Mouse (Mus musculus) heart, postnatal 0 days (tissue): ENCODE results near the gene Nop2.
A peak's percentile ranks its signal among the peaks of the same experiment; 100 is the strongest.

ENCODE experiments used
- CTCF ChIP-seq: IDR thresholded peaks from 2 replicates; pipeline ENCODE4 v1.5.1; 2016; ENCODE audit warnings: antibody characterized with exemption, control low read depth, low read depth
- EP300 ChIP-seq: IDR thresholded peaks from 2 replicates; pipeline ENCODE4 v1.6.1; 2016; ENCODE audit warnings: antibody characterized with exemption, low read depth

- TF ChIP-seq CTCF (no peak), EP300 (peak; percentile 84)
These were observed 35.3 kb downstream of the Nop2 start for GRCm38 (mm10) chr6:125166861-125167650.
